Mouse (Mus musculus) CD8-positive naive resting alpha-beta T cell, adult 2 months (primary cell): ENCODE results near the gene Parvb.
A peak's percentile ranks its signal among the peaks of the same experiment; 100 is the strongest.
"Not testable (repeated sequence)": the region's sequence is repeated elsewhere in the genome, so short reads cannot be mapped to it uniquely, and the experiment has no call there.

Experiments used
- DNase-seq, 2 experiments: peaks; one replicate each; pipeline ENCODE4 v3.0.0; 2022; ENCODE audit warnings: low read depth in 2 of 2, low spot score in 2 of 2

Parvb gene

GRCm38 (mm10) chr15:84288953-84289352 lies 57.1 kb downstream of the Parvb start:
- DNase-seq = not testable (repeated sequence)

GRCm38 (mm10) chr15:84291097-84291496 lies 59.3 kb downstream of the Parvb start:
- DNase-seq = no peak

- DNase-seq = no peak
Measured at GRCm38 (mm10) chr15:84293590-84293989, 61.7 kb downstream of the Parvb start.

- DNase-seq = no peak
Measured at GRCm38 (mm10) chr15:84294391-84294790, 62.5 kb downstream of the Parvb start.

GRCm38 (mm10) chr15:84295225-84295624 lies 63.4 kb downstream of the Parvb start:
- no peak for DNase-seq

- no peak for DNase-seq
Measured at GRCm38 (mm10) chr15:84297454-84297853, 65.6 kb downstream of the Parvb start.

GRCm38 (mm10) chr15:84298804-84299370 lies 67.0 kb downstream of the Parvb start:
- no peak for DNase-seq

GRCm38 (mm10) chr15:84299662-84300333 lies 68.0 kb downstream of the Parvb start:
- no peak for DNase-seq

- DNase-seq = no peak
Measured at GRCm38 (mm10) chr15:84300591-84300990, 68.7 kb downstream of the Parvb start.

- DNase-seq = no peak
Measured at GRCm38 (mm10) chr15:84301026-84301425, 69.2 kb downstream of the Parvb start.

- DNase-seq = no peak
Measured at GRCm38 (mm10) chr15:84301641-84302420, 70.0 kb downstream of the Parvb start.

- DNase-seq = no peak
Measured at GRCm38 (mm10) chr15:84303264-84303663, 71.4 kb downstream of the Parvb start.

- no peak for DNase-seq
Measured at GRCm38 (mm10) chr15:84305333-84305732, 73.5 kb downstream of the Parvb start.

GRCm38 (mm10) chr15:84310271-84310670 lies 78.4 kb downstream of the Parvb start:
- no peak for DNase-seq

GRCm38 (mm10) chr15:84311295-84312085 lies 79.6 kb downstream of the Parvb start:
- no peak for DNase-seq

- DNase-seq = no peak
Measured at GRCm38 (mm10) chr15:84312878-84313565, 81.2 kb downstream of the Parvb start.

- DNase-seq = peak; percentile 21 to 40
Measured at GRCm38 (mm10) chr15:84313566-84313878, 81.7 kb downstream of the Parvb start.

- no peak for DNase-seq
Measured at GRCm38 (mm10) chr15:84314420-84315080, 82.7 kb downstream of the Parvb start.

- no peak for DNase-seq
Measured at GRCm38 (mm10) chr15:84315276-84316046, 83.6 kb downstream of the Parvb start.

GRCm38 (mm10) chr15:84319393-84319792 lies 87.5 kb downstream of the Parvb start:
- DNase-seq = no peak
